ENCODE assay signal across 14 mouse cellular contexts in the genomic region with DNA sequence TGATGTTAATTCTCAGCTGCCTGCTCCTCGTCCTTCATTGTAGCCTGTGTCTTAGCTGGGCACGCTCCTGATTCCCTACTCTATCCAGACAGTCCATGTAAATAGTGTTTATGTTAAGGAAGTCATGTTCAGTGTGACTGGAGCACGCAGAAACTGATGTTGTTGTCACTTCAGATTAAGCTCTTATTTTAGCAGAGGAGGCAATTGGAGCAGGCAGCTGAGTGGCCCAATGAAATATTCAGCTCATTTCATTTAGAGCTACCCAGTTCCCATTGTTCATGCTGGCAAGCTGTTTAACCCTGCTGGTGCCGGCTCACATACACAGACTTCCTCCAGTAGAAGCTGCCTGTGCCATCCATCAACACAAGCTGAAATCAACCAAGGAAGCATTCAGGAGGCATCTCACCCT.
DNase-seq lines count a peak whose midpoint lies in the region; ATAC-seq lines count a peak whose summit lies in the region.
"Had no signal": no experiment of that assay in that cellular context is flagged by ENCODE, and none has a peak within 500 bp of the region (broad histone marks: within the 10 kb centered on the region; RNA-seq: fewer than 3 reads in every experiment).

No protein-coding gene starts in this region.

- no peak for ATAC-seq in heart, embryonic 13.5 days (ENCODE audit: extremely low read depth, insufficient number of reproducible peaks, low FRiP score, low TSS enrichment)
- peak; percentile 61 for ATAC-seq in forebrain, embryonic 11.5 days (replicated peaks; ENCODE audit: low FRiP score)
- peak; percentile 75; the same call in 1 of the 2 replicates for ATAC-seq in hindbrain, embryonic 15.5 days (ENCODE audit: low FRiP score, low read depth)
- peak; percentile 71; the same call in 1 of the 2 replicates for ATAC-seq in neural tube, embryonic 13.5 days (ENCODE audit: low read depth)

- H3K36me3 ChIP-seq in heart, embryonic 13.5 days: no peaks in the 10 kb centered on the region
- H3K36me3 ChIP-seq in forebrain, embryonic 11.5 days (ENCODE audit: control insufficient read depth, insufficient read depth, low read length): no peaks in the 10 kb centered on the region
- H3K36me3 ChIP-seq in hindbrain, embryonic 15.5 days: no peaks in the 10 kb centered on the region
- no peaks in the 10 kb centered on the region for H3K36me3 ChIP-seq in neural tube, embryonic 13.5 days

- H3K4me2 ChIP-seq in heart, embryonic 13.5 days: peak overlapping the region; percentile 39
- H3K4me2 ChIP-seq in forebrain, embryonic 11.5 days (ENCODE audit: low read depth, low read length, severe bottlenecking): no peak overlapping the region
- peak overlapping the region; percentile 24; the same call in 1 of the 2 replicates for H3K4me2 ChIP-seq in hindbrain, embryonic 15.5 days
- no peak overlapping the region for H3K4me2 ChIP-seq in neural tube, embryonic 13.5 days
- H3K4me2 ChIP-seq: heart, embryonic 11.5 days had no signal

- intact Hi-C loops in heart, postnatal 36 days (cut with DNase I): no loop called here

- 28% methylated on average over 4 of the region's 4 CpGs for WGBS in heart, embryonic 13.5 days
- 21% methylated on average over 4 of the region's 4 CpGs for WGBS in forebrain, embryonic 11.5 days
- WGBS in hindbrain, embryonic 15.5 days: 3% methylated on average over 4 of the region's 4 CpGs
- WGBS in neural tube, embryonic 13.5 days: 19% methylated on average over 4 of the region's 4 CpGs

- H3K9me3 ChIP-seq in heart, embryonic 13.5 days: no peaks in the 10 kb centered on the region
- H3K9me3 ChIP-seq in forebrain, embryonic 11.5 days (ENCODE audit: control insufficient read depth, low read length): no peaks in the 10 kb centered on the region
- H3K9me3 ChIP-seq in hindbrain, embryonic 15.5 days: no peaks in the 10 kb centered on the region
- no peaks in the 10 kb centered on the region for H3K9me3 ChIP-seq in neural tube, embryonic 13.5 days

- H3K4me1 ChIP-seq in heart, embryonic 13.5 days: peaks cover 14% of the 10 kb centered on the region
- H3K4me1 ChIP-seq in forebrain, embryonic 11.5 days (replicated peaks; ENCODE audit: control insufficient read depth, insufficient read depth, low read length): 0 out of 2 replicates have a peak, but pooled peaks cover 2% of the 10 kb centered on the region
- peaks cover 14% of the 10 kb centered on the region for H3K4me1 ChIP-seq in hindbrain, embryonic 15.5 days (replicated peaks)
- peaks cover 13% of the 10 kb centered on the region for H3K4me1 ChIP-seq in neural tube, embryonic 13.5 days (replicated peaks)

- no peak for DNase-seq in heart, postnatal 36 days
- no peak for DNase-seq in forebrain, embryonic 11.5 days (ENCODE audit: low spot score)
- DNase-seq in testis, postnatal 10 days (ENCODE audit: low spot score): no peak
- no peak for DNase-seq in kidney, postnatal 10 days
- no peak for DNase-seq in B cell, adult 2 months
- DNase-seq: kidney, adult 2 months; lung, postnatal 36 days; thymus, postnatal 36 days had no signal

- no peak overlapping the region for H3K9ac ChIP-seq in heart, embryonic 13.5 days
- no peak overlapping the region for H3K9ac ChIP-seq in forebrain, embryonic 11.5 days (ENCODE audit: low read length)
- 0 out of 2 replicates have a peak overlapping the region, but pooled peaks have one; percentile 6 for H3K9ac ChIP-seq in hindbrain, embryonic 15.5 days
- H3K9ac ChIP-seq in neural tube, embryonic 13.5 days: no peak overlapping the region
- H3K9ac ChIP-seq: liver, embryonic 14.5 days had no signal

- no peak overlapping the region for H3K4me3 ChIP-seq in heart, embryonic 13.5 days
- no peak overlapping the region for H3K4me3 ChIP-seq in forebrain, embryonic 11.5 days (ENCODE audit: low read depth, low read length)
- H3K4me3 ChIP-seq in hindbrain, embryonic 15.5 days: no peak overlapping the region
- H3K4me3 ChIP-seq in neural tube, embryonic 13.5 days: no peak overlapping the region
- H3K4me3 ChIP-seq: myocyte had no signal

- H3K27ac ChIP-seq in heart, embryonic 13.5 days (replicated peaks): no peak overlapping the region
- H3K27ac ChIP-seq in forebrain, embryonic 11.5 days (ENCODE audit: low read depth, low read length): no peak overlapping the region
- H3K27ac ChIP-seq in hindbrain, embryonic 15.5 days (replicated peaks): peak overlapping the region; percentile 3
- H3K27ac ChIP-seq in neural tube, embryonic 13.5 days (replicated peaks): peak overlapping the region; percentile 20
- H3K27ac ChIP-seq: liver, embryonic 14.5 days had no signal

- no peaks in the 10 kb centered on the region for H3K27me3 ChIP-seq in heart, embryonic 13.5 days (replicated peaks)
- no peaks in the 10 kb centered on the region for H3K27me3 ChIP-seq in forebrain, embryonic 11.5 days (ENCODE audit: control insufficient read depth, insufficient read depth, low read length)
- H3K27me3 ChIP-seq in hindbrain, embryonic 15.5 days: no peaks in the 10 kb centered on the region
- no peaks in the 10 kb centered on the region for H3K27me3 ChIP-seq in neural tube, embryonic 13.5 days

Comparison
In these comparisons a context has a peak if more than half of its experiments do, and no peak if none do; other contexts are left out.
1. H3K27ac ChIP-seq: peak in hindbrain, embryonic 15.5 days (single experiment) and neural tube, embryonic 13.5 days (single experiment); none in heart, embryonic 13.5 days (single experiment) and forebrain, embryonic 11.5 days (single experiment).
2. H3K4me2 ChIP-seq: peak in heart, embryonic 13.5 days (single experiment) and hindbrain, embryonic 15.5 days (single experiment); none in forebrain, embryonic 11.5 days (single experiment) and neural tube, embryonic 13.5 days (single experiment).